ENCODE assay signal across 8 mouse cellular contexts in the genomic region with DNA sequence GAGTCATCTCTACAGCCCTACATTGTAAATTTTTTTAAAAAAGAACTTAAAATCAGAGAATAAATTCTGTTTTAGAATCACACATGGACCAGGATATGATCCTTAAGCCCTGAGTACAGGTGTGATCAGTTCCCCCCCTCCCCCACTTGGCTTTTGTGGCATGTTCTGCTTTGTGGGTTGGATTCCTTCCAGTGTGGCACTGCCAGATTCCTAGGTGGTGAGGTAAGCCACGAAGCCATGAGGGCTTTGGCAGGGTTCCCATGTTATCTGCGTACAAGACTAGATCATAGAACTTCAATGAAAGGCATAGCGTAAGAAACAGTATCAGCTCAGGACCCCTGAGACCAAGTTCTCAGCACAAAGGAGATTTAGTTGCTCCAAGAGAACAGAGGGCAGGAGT.
DNase-seq lines count a peak whose midpoint lies in the region; ATAC-seq and TF ChIP-seq lines count a peak whose summit lies in the region.

No protein-coding gene starts in this region.

- H3K9me3 ChIP-seq in heart, embryonic 10.5 days, result no peaks in the 10 kb centered on the region
- no peaks in the 10 kb centered on the region for H3K9me3 ChIP-seq in ES-E14 (ENCODE audit: control insufficient read depth, insufficient read depth, low read depth, low read length)

- no peak overlapping the region for H3K27ac ChIP-seq in heart, embryonic 10.5 days
- no peak overlapping the region for H3K27ac ChIP-seq in ES-E14 (ENCODE audit: insufficient read depth, low read depth, low read length, poor library complexity, severe bottlenecking)

- WGBS in heart, embryonic 10.5 days, result 51% methylated on average over 3 of the region's 3 CpGs

- no peaks in the 10 kb centered on the region for H3K4me1 ChIP-seq in heart, embryonic 10.5 days
- no peaks in the 10 kb centered on the region for H3K4me1 ChIP-seq in ES-E14 (ENCODE audit: control insufficient read depth in 2 of 2, insufficient read depth in 2 of 2, low read length in 2 of 2, poor library complexity in 1 of 2)

- no peak for ATAC-seq in erythroblast, adult 5-6 weeks (replicated peaks; ENCODE audit: low FRiP score, poor library complexity, severe bottlenecking)

- H3K27me3 ChIP-seq in heart, embryonic 10.5 days (ENCODE audit: insufficient read depth, poor library complexity, severe bottlenecking), result no peaks in the 10 kb centered on the region

- in situ Hi-C loops in ES-E14 (cut with MboI; ENCODE audit: low sequenced_read_pairs in 2 of 2, unreplicated experiment in 2 of 2), result no loop called here

- H3K36me3 ChIP-seq in heart, embryonic 10.5 days, result no peaks in the 10 kb centered on the region
- H3K36me3 ChIP-seq in ES-E14 (ENCODE audit: control insufficient read depth, insufficient read depth, low read length, poor library complexity, severe bottlenecking), result no peaks in the 10 kb centered on the region

- H3K9ac ChIP-seq in ES-E14 (ENCODE audit: insufficient read depth, low read depth, low read length, poor library complexity, severe bottlenecking), result no peak overlapping the region

- H3K4me3 ChIP-seq in heart, embryonic 10.5 days, result no peak overlapping the region
- H3K4me3 ChIP-seq in ES-E14 (ENCODE audit: insufficient read depth in 1 of 2, low read depth in 1 of 2, low read length in 2 of 2, poor library complexity in 1 of 2, severe bottlenecking in 1 of 2), result no peak overlapping the region

- DNase-seq in heart, adult 11 months, result peak; percentile 86
- no peak for DNase-seq in heart, embryonic 10.5 days (ENCODE audit: low spot score)
- no peak for DNase-seq in ES-E14 (ENCODE audit: low read depth, low spot score)
- peak; percentile 97 for DNase-seq in cerebellum, postnatal 10 days
- peak; percentile 47 to 68 for DNase-seq in lung, adult 18-20 months
- no peak for DNase-seq in layer of hippocampus, postnatal 25 days (ENCODE audit: extremely low spot score in 1 of 2, low spot score in 1 of 2)
- no peak for DNase-seq in neural tube, embryonic 10.5 days (ENCODE audit: extremely low spot score, low spot score)

TF ChIP-seq in ES-E14, 5 proteins besides CTCF, POLR2A, EP300 and RAD21:
- TF ChIP-seq MAFK (IDR thresholded peaks at IDR 0.05; ENCODE audit: insufficient read depth, low read depth, low read length) (peak; percentile 45; the same call in 1 of the 2 replicates), ZC3H11A (IDR thresholded peaks at IDR 0.05; ENCODE audit: borderline replicate concordance, low read depth, low read length) (no peak), ZNF384 (IDR thresholded peaks at IDR 0.05; ENCODE audit: low read depth, low read length) (no peak)

Comparison
In these comparisons a context has a peak if more than half of its experiments do, and no peak if none do; other contexts are left out.
1. DNase-seq: peak in heart, adult 11 months (single experiment), cerebellum, postnatal 10 days (2 of 2) and lung, adult 18-20 months (2 of 2); none in heart, embryonic 10.5 days (single experiment), ES-E14 (single experiment), layer of hippocampus, postnatal 25 days (0 of 2) and neural tube, embryonic 10.5 days (single experiment).